Mouse (Mus musculus) kidney, adult 18-20 months (tissue): ENCODE data around the gene Gm21764.
"Not testable (repeated sequence)": the region's sequence is repeated elsewhere in the genome, so short reads cannot be mapped to it uniquely, and the experiment has no call there.

Source experiments
- DNase-seq: peaks from one replicate; pipeline ENCODE4 v3.0.0; 2021

The Gm21764 gene

DNA sequence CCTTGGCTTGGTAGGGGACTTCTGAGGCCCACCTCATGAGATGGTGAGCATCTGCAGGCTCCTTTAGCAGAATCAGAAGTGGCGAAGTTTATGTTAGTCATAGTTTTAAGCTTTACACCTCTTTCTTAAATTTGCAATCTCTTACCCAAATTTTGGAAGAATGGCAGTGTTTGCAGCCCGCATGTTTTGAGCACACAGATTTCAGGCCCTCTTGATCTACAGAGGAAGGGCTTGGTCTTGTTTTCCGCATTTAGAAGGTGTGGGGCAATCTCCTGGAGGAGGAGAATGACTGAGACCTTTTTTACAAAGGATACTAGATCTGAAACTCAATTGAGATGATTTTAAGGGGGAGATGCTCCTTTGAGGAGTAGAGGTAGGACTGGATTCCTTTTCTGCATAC, at the start of gene Gm21764:
Gene Gm21764 (minus strand): TSS at position 101 of the 400 bp plus-strand sequence.
- not testable (repeated sequence) for DNase-seq

DNA sequence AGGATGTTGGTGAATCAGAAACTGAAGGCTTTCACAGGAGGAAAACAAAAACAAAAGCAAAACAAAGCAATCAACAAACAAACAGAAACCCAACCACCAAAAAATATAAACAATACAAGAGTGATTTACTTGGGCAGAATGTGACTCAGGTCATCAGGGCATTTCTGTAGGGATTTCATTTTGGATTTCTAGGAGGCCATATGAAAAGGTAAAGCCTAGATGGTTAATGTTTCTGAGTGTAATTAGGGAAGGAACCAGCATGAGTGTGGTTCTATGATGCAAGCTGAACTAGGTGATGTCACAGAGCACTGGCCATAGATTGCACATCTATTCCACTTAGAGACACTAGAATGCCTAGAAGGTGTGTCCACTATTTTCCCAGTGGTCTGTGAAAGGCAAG, 27.2 kb upstream of the Gm21764 start, which contains the start of gene Ssty1:
Gene Ssty1 (plus strand): TSS at position 301 of the 400 bp plus-strand sequence.
- DNase-seq: not testable (repeated sequence)
